Mouse (Mus musculus) intestine, embryonic 16.5 days (tissue): Measurements from ENCODE around the gene Mast3. TPM values are rescaled to one million over a fixed set of nuclear protein-coding genes. Genes with fewer than 3 reads are reported as not detected.

Experiments
- ATAC-seq: fragments of 200-750 bp; cut with Nextera tagmentation; 2 replicates; pipeline ENCODE4 v1.8.0; 2017; ENCODE audit warnings: moderate TSS enrichment, moderate library complexity
- H3K27ac ChIP-seq: fragments of 300-500 bp; sonication (generic); 2 replicates; pipeline ENCODE4 v1.5.1; 2014; ENCODE audit warnings: mild to moderate bottlenecking, low read length
- H3K27me3 ChIP-seq: fragments of 300-500 bp; sonication (generic); replicated peaks from 2 replicates; pipeline ENCODE4 v1.6.1; 2014; ENCODE audit warnings: low read length, control low read depth, mixed read lengths; ENCODE audit not compliant: control insufficient read depth, insufficient read depth
- H3K36me3 ChIP-seq: fragments of 300-500 bp; sonication (generic); 2 replicates; pipeline ENCODE4 v1.6.1; 2014; ENCODE audit warnings: low read length, control low read depth; ENCODE audit not compliant: control insufficient read depth, insufficient read depth
- H3K4me1 ChIP-seq: fragments of 300-500 bp; sonication (generic); 2 replicates; pipeline ENCODE4 v1.6.1; 2014; ENCODE audit warnings: low read length, control low read depth, mixed read lengths; ENCODE audit not compliant: control insufficient read depth, insufficient read depth
- H3K4me2 ChIP-seq: fragments of 300-500 bp; sonication (generic); 2 replicates; pipeline ENCODE4 v1.6.1; 2014; ENCODE audit warnings: low read depth, low read length, control low read depth
- H3K4me3 ChIP-seq: fragments of 300-500 bp; sonication (generic); 2 replicates; pipeline ENCODE4 v1.5.1; 2014; ENCODE audit warnings: mild to moderate bottlenecking, low read length
- H3K9ac ChIP-seq: fragments of 300-500 bp; sonication (generic); 2 replicates; pipeline ENCODE4 v1.6.1; 2014; ENCODE audit warnings: low read depth, low read length
- H3K9me3 ChIP-seq: fragments of 300-500 bp; sonication (generic); 2 replicates; pipeline ENCODE4 v1.6.1; 2016; ENCODE audit warnings: low read length, control low read depth; ENCODE audit not compliant: control insufficient read depth
- WGBS: fragments of 180-500 bp; shearing (Covaris S2); extraction: QIAGEN DNeasy Blood & Tissue Kit; methylation state at CpG from one replicate; pipeline ENCODE4 v1.1.7; 2014; 5-methylcytosine and 5-hydroxymethylcytosine counted together
- polyA plus RNA-seq: library from polyadenylated mRNA; unstranded; fragments of >200 nt; fragmentation: Nextera tagmentation; extraction: Ambion mirVana; gene quantifications from 2 replicates; pipeline ENCODE4 v1.2.1, GENCODE M21; 2015

The Mast3 gene
- polyA plus RNA-seq, 1 experiment from 2014 or later = 12.9 TPM

DNA sequence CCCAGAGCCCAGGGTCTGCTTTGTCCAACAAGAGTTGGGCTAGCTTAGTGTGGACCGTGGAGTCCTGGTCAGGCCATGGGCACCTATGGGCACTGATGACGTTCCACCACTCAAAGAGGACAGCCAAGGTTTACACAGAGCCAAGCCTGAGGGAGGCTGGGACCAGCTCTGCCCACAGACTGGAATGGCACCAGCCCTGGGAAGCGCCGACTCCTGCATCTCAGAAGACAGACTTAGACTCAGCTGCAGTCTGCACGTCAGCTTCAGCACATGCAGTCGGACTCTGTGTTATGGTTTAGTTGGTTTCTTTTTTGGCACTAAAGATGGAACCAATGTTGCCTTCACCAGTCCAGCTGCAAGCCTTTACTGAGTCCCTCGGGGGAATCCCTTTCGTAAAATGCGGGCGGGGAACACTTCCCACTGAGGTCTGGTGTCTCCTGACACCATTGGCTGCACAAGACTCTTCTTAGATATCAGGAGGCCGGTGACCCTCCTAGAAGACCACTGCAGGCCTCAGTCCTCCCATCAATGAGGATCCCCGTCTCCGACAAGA, 54.6 kb downstream of the Mast3 start:
- WGBS = 86% methylated on average over 13 of the region's 13 CpGs
- no peak for ATAC-seq
- Histone ChIP-seq H3K4me2 (no peak overlapping the region), H3K9ac (no peak overlapping the region), H3K27ac (no peak overlapping the region), H3K4me3 (no peak overlapping the region), H3K4me1 (peaks cover 16% of the 10 kb centered on the region), H3K9me3 (no peaks in the 10 kb centered on the region), H3K27me3 (peaks cover 21% of the 10 kb centered on the region), H3K36me3 (no peaks in the 10 kb centered on the region)

DNA sequence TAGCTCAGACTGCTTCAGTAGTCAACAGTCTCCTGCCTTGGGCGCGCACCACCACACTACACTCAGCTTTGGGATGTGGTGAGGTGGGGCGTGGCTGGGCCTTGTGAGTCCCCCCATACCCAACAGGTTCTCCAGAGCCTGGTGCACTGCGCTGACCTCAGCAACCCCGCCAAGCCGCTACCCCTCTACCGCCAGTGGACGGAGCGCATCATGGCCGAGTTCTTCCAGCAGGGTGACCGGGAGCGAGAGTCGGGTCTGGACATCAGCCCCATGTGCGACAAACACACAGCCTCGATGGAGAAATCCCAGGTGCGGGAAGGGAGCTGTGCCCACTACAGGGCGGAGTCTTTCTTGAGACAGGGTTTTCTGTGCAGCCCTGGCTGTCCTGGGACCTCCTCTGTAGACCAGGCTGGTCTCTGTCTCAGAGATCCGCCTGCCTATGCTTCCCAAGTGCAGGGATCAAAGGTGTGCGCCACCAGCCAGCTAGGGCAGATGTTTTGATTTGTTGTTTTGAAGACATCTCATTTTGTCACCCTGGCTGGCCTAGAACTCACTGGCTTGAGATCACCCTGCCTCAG, 55.7 kb downstream of the Mast3 start:
- Histone ChIP-seq H3K4me2 (no peak overlapping the region), H3K27ac (no peak overlapping the region), H3K27me3 (peaks cover 29% of the 10 kb centered on the region), H3K4me3 (no peak overlapping the region), H3K4me1 (peaks cover 16% of the 10 kb centered on the region), H3K9ac (no peak overlapping the region), H3K36me3 (no peaks in the 10 kb centered on the region), H3K9me3 (no peaks in the 10 kb centered on the region)
- 82% methylated on average over 19 of the region's 19 CpGs for WGBS
- no peak for ATAC-seq

DNA sequence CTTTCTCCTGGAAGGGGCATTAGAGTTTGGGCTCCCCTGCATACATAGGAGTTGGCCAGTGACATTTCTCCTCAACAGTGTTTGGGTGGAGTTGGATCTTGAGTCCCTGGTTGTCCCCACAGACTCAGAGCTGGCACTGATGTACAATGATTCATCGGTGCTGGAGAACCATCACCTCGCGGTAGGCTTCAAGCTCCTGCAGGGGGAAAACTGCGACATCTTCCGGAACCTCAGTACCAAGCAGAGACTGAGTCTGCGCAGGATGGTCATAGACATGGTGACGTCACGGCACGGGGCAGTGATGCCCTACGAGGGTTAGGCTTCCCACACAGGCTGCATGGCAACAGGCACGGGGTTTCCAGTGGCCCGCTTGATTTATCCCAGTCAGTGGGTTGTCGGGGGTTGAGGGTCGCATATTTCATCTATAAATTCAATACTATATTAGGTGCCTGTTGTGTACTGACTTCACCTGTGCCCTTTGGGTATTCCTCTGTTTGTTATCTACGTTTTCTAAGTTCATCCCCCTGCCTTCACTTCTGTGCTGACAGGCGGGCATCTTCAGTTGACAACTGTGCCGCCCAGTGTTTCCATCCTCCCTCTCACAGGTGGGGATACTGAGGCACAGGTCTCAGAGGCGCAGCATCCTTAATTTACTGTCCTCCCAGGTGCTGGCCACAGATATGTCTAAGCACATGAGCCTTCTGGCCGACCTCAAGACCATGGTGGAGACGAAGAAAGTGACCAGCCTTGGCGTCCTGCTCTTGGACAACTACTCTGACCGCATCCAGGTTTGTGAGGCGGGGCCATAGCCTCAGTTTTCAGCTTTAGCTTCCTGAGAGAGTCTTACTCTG, 56.4 kb downstream of the Mast3 start:
- no peak overlapping the region for H3K27ac ChIP-seq
- H3K9ac ChIP-seq = no peak overlapping the region
- 84% methylated on average over 23 of the region's 23 CpGs for WGBS
- no peaks in the 10 kb centered on the region for H3K36me3 ChIP-seq
- H3K4me2 ChIP-seq = no peak overlapping the region
- no peak for ATAC-seq
- no peak overlapping the region for H3K4me3 ChIP-seq
- H3K27me3 ChIP-seq = peaks cover 35% of the 10 kb centered on the region
- no peaks in the 10 kb centered on the region for H3K9me3 ChIP-seq
- peaks cover 17% of the 10 kb centered on the region for H3K4me1 ChIP-seq

DNA sequence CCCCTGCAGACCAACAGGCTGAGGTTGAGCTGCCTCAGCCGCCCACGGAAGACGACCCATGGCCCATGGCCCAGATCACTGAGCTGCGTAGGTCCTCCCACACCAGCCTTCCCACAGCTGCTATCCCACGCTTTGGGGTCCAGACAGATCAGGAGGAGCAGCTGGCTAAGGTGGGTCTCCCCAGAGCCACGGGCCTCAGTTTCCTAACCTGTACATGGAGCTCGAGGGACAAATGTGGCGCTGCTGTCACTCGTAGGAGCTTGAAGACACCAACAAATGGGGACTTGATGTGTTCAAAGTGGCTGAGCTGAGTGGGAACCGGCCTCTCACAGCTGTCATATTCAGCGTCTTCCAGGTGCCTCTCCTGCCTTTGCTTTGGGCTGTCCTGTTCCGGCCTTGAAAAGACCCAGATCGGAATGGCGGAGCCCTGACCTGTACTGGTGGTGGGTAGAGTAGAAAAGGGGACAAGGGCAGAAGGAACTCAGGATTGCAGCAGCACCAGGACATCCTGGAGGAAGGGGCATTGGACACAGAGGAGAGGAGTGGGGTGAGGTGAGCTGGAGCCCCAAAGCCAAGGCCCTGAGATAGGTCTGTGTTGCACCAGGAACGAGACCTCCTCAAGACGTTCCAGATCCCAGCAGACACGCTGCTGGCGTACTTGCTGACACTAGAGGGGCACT, 57.5 kb downstream of the Mast3 start:
- no peaks in the 10 kb centered on the region for H3K9me3 ChIP-seq
- H3K4me2 ChIP-seq = no peak overlapping the region
- no peak overlapping the region for H3K4me3 ChIP-seq
- 81% methylated on average over 18 of the region's 18 CpGs for WGBS
- peaks cover 46% of the 10 kb centered on the region for H3K27me3 ChIP-seq
- H3K9ac ChIP-seq = no peak overlapping the region
- no peaks in the 10 kb centered on the region for H3K36me3 ChIP-seq
- H3K4me1 ChIP-seq = peaks cover 13% of the 10 kb centered on the region
- no peak for ATAC-seq
- H3K27ac ChIP-seq = no peak overlapping the region

DNA sequence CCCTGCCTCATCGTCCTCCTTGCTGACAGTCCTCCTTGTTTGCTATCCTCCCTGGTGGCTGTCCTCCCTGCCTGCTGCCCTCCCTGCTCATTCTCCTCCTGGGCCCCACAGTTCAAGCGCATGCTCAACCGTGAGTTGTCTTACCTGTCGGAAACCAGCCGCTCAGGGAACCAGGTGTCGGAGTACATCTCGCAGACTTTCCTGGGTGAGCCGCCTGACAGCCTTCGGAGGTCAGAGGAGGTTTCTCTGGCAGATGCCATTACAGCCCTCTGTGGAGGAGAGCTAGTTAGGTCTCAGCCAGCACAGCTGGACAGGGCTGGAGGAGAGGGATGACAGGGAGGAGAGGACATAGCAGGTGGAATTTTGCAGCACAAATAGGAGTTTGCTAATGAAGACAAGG, 58.2 kb downstream of the Mast3 start:
- Histone ChIP-seq H3K4me3 (no peak overlapping the region), H3K36me3 (no peaks in the 10 kb centered on the region), H3K27ac (no peak overlapping the region), H3K27me3 (peaks cover 52% of the 10 kb centered on the region), H3K4me2 (no peak overlapping the region), H3K9ac (no peak overlapping the region; the same call in 1 of the 2 replicates), H3K9me3 (no peaks in the 10 kb centered on the region), H3K4me1 (peaks cover 13% of the 10 kb centered on the region)
- WGBS = 63% methylated on average over 9 of the region's 9 CpGs
- ATAC-seq = no peak

DNA sequence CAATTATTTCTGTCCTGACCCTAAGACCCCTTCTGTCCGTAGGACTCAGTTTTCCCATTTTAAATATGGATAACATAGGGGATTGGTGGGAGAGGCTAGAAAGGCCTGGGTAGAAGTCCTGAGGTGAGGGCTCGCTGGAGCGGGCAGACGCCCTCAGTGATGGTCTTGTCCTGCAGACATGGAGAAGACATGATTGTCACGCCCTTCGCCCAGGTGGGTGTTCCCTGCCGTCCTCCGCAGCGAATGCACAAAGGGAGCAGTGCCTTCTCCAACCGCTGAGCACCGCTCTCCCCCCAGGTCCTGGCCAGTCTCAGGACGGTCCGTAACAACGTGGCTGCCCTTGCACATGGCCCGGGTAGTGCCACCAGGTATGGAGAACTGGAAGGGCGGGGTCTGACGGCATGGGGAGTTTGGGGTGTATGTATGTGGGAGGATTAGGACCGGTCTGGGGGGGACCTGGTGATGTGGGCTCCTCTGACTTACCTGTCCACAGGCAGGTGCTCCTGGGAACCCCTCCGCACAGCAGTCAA, 59.1 kb downstream of the Mast3 start:
- peaks cover 52% of the 10 kb centered on the region for H3K27me3 ChIP-seq
- H3K4me2 ChIP-seq = no peak overlapping the region
- ATAC-seq = no peak
- 50% methylated on average over 19 of the region's 19 CpGs for WGBS
- H3K4me3 ChIP-seq = no peak overlapping the region
- H3K9me3 ChIP-seq = no peaks in the 10 kb centered on the region
- H3K27ac ChIP-seq = no peak overlapping the region
- H3K9ac ChIP-seq = no peak overlapping the region
- H3K4me1 ChIP-seq = peaks cover 13% of the 10 kb centered on the region
- H3K36me3 ChIP-seq = no peaks in the 10 kb centered on the region

DNA sequence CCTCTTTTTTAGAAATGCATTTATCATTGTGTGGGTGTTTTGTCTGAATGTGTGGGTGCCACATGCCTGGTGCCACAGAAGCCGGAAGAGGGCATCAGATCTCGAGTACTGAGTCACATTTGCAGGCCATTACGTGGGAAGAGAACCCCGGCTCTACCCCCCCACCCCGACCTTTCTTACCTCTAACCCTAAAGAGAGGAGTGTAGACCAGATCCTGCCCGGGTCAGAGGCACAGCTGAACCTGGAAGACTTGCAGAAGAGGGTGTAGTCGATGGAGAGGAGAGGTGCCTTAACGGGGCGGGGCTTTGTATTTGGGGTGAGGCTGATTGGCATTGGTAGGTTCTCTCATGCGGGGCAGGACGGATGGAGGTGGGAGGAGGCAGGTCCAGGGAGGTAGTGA, 60.0 kb downstream of the Mast3 start:
- WGBS = 57% methylated on average over 11 of the region's 11 CpGs
- H3K36me3 ChIP-seq = no peaks in the 10 kb centered on the region
- peaks cover 13% of the 10 kb centered on the region for H3K4me1 ChIP-seq
- no peak for ATAC-seq
- peak overlapping the region; percentile 48; the same call in 1 of the 2 replicates for H3K4me2 ChIP-seq
- no peak overlapping the region for H3K4me3 ChIP-seq
- peaks cover 52% of the 10 kb centered on the region for H3K27me3 ChIP-seq
- no peak overlapping the region for H3K27ac ChIP-seq
- H3K9ac ChIP-seq = no peak overlapping the region
- H3K9me3 ChIP-seq = no peaks in the 10 kb centered on the region

DNA sequence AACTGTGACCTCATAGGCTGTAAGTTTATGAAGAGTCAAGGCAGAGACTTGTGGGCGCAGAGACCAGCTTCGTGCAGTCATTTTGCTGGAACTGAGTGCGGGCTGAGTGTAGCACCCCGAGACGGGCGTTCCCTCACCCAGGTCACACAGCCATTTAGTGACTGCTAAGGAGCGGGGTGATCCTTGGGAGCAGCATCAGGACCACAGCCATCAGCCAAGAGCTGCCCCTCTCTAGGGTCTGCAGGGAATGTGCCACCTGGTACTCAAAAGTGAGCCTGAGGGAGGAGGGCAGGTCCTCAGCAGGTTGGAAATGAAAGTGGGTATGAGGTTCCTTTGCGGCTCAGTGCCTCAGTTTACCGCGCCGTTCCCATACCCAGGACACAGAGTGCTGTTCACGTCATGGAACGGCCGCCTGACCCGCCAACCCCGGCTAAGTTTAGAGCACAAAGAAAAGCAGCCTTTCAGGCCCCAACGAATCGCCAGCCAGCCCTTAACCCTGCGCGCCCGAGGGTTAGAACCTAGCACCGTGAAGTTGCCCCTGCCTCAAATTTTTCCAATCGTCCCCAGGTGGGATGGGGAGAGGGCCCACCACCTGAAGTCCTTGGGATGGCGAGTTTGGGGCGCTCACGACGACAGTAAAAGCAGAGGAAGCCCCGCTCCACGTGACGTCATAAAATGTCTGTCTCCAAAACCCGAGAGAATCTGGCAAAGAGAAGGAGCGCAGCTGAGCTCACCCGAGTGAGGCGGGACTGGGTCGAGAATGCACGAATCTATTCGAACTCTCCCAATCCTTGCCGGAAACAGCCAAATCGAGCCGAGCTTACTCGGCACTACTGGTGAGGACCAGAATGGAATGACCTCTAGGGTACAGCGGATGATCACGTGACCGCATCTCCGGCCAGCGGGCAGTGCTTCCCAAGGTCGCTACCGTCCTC, 60.9 kb downstream of the Mast3 start:
- Histone ChIP-seq H3K4me1 (peaks cover 13% of the 10 kb centered on the region), H3K4me3 (peak overlapping the region; percentile 37), H3K9me3 (no peaks in the 10 kb centered on the region), H3K36me3 (no peaks in the 10 kb centered on the region), H3K4me2 (peak overlapping the region; percentile 48), H3K9ac (peak overlapping the region; percentile 44), H3K27me3 (peaks cover 52% of the 10 kb centered on the region), H3K27ac (no peak overlapping the region)
- 7% methylated on average over 48 of the region's 48 CpGs for WGBS
- ATAC-seq = peak; percentile 20; the same call in 1 of the 2 replicates
